Mouse (Mus musculus) erythroblast, adult 5-6 weeks (primary cell): Measurements from ENCODE around the gene Ddit4l. TPM values are rescaled to one million over a fixed set of nuclear protein-coding genes. Genes with fewer than 3 reads are reported as not detected.
"Not testable (repeated sequence)": the region's sequence is repeated elsewhere in the genome, so short reads cannot be mapped to it uniquely, and the experiment has no call there.

Experiments
- ATAC-seq: replicated peaks from 2 replicates; pipeline ENCODE4 v1.8.0; 2016; ENCODE audit warnings: moderate number of reproducible peaks, mild to moderate bottlenecking, moderate TSS enrichment, inconsistent platforms; ENCODE audit not compliant: poor library complexity, low FRiP score, severe bottlenecking
- total RNA-seq, 2 experiments: library from RNA; stranded (forward) in 1 of 2; stranded (reverse) in 1 of 2; fragments of 150-400 nt in 1 of 2; fragments of 200-764, 138-1000 nt in 1 of 2; gene quantifications; 2 replicates each; pipeline versions ENCODE4 v1.2.3 to v1.2.4; 2015 to 2017; ENCODE audit warnings: low replicate concordance in 2 of 2

Gene Ddit4l
- total RNA-seq (2015; ENCODE audit: low replicate concordance) (not detected in 2 replicates), total RNA-seq (2017; ENCODE audit: low replicate concordance) (not detected in 2 replicates)

DNA sequence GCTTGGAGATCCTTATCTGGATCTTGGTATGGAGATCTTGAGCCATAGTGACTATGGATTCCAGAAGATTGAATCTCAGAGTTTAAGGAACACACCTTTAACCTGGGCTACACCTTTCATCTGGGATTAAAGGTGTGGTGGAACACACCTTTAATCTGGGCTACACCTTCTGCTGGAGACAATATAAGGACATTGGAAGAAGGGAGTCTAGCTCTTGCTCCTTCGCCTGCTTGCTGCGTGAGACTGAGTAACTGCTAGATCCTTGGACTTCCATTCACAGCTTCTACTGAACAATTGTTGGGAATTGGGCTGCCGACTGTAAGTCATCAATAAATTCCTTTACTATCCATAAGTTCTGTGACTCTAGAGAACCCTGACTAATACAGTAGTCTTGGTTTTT is at the start of gene Ddit4l:
Gene Ddit4l, plus strand, starts transcription at position 301 of the 400 bp plus-strand sequence.
- not testable (repeated sequence) for ATAC-seq

DNA sequence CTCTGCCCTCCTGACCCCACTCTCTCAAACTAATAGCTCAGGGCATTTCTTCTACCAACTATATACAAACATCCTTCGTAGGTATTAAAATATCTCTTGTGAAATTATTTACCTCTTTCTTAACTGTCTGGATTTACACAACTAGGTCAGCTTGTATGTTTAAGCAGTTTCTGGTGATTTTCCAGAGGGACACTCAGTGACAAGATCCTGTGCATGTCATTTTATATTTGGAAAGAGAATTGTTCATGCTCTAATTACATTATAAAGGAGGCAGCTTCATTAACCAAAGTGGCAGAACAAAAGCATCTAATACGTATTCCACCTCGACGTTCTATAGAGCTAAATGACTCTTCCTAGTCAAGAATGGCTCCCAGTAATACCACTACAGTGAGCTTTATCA is 45.3 kb upstream of the Ddit4l start:
- no peak for ATAC-seq

DNA sequence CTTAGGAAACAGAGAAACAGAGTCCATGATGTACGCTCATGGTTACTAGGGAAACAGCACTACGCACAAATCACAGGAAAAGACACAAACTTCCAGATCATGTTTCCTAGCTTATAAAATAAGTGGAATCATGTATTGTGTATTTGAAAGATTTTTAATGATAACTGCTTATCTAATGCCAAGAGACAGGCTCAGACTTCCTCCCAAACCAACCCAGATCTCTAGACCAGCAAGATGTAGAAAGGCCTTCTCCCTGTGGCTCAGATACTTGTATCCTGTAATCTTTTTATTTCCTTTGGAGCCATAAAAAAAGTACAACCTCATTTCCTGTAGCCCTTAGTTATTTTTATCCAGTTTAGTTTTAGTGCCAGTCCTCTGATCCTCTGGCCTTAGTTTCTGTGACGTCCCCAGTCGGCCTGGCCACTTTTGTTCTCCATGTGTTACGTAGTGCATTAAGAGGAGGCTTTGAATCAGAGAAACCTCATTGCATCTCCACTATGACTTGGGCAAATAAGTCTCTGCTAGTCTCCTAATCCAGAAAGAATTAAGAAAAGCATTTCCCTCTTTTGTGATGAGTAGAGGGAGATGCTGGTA is 34.9 kb upstream of the Ddit4l start:
- no peak for ATAC-seq

DNA sequence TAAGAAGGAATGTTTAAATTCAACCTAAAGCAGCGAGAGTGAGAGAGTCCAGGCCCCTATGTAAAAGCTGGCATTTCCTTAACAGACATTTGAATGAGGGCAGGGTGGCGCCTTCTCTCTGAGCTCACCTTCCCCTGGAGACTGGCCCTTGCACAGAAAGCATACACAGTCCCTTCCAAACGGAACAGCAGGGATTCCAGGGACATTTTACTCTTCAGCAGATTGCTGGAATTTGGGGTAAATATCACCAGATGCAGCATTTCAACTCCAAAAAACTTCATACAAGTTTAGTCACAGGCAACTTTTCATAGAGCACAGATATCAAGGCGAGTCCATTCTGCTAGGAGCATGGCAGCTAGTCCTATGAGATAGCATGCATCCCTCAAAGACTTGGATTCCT is 31.6 kb upstream of the Ddit4l start:
- no peak for ATAC-seq

DNA sequence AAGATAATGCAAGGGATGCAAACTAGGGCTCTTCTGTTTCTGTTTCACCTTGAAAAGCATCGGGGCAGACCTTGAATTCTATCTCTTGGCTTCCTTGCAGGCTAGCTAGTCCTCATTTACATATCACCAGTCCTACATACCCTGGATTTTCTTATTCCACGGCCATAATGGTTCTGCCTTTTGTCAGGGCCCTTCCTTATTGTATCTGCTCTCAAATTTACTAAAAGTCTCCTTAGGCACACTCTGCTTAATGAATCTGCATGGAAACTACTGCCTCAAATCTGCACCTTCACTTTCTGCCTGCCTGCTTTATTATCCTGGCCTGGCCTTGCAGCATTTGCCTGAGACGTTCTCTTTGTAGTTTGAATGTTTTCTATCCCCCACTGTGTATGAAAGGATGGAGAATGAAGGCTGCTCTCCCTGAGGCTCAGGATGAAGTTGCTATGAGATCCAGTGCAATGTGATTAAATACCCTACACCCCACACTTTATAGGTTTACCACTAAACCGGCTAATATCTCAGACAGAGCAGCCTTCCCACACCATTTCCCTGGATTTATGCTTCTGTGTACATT is 27.0 kb upstream of the Ddit4l start:
- ATAC-seq: no peak

DNA sequence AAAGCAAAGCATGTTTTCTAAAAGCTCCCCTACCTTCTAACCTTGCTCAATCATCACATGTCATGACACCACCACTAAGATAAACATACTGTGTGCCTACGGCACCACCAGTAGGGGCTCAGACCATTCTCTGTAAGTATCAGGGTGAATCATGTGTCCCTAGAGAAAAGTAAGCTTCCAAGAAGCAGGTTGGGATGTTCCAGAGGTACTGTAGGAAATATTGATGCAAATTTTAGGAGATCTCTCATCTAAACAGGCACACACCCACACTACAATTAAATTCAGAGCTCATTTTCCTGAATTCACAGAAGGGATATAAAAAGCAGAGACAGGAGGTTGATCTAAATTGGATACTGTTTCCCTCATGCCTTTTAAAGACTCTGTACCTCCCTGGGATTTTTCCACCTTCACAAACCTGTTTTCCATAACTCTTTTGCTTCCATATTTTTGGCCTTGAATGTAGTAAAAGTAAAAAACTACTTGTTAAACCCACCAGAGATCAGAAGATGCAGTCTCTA is 12.4 kb upstream of the Ddit4l start:
- no peak for ATAC-seq

DNA sequence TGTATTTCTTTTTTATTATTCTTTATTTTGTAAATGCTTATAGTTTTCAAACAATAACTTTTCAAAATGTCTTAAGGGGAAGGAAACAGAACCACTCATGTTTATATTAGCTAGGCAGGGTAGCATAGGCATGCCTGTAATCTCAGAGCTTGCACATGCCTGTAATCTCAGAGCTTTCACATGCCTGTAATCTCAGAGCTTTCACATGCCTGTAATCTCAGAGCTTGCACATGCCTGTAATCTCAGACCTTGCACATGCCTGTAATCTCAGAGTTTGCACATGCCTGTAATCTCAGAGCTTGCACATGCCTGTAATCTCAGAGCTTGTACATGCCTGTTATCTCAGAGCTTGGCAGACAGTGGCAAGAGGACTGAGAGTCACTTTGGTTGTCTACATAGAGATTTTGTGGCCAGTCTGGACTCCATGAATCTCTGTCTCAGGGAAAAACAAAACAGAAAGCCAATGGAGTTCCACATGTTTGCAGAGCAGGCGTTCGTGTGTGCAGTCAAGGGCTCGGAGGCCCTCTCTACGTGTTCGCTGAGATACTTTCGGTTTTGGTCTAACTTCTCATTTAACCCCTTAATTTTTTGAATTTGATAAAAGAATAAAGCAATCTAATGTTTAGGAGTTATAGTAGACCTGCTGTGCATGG is 10.8 kb upstream of the Ddit4l start:
- ATAC-seq: no peak

DNA sequence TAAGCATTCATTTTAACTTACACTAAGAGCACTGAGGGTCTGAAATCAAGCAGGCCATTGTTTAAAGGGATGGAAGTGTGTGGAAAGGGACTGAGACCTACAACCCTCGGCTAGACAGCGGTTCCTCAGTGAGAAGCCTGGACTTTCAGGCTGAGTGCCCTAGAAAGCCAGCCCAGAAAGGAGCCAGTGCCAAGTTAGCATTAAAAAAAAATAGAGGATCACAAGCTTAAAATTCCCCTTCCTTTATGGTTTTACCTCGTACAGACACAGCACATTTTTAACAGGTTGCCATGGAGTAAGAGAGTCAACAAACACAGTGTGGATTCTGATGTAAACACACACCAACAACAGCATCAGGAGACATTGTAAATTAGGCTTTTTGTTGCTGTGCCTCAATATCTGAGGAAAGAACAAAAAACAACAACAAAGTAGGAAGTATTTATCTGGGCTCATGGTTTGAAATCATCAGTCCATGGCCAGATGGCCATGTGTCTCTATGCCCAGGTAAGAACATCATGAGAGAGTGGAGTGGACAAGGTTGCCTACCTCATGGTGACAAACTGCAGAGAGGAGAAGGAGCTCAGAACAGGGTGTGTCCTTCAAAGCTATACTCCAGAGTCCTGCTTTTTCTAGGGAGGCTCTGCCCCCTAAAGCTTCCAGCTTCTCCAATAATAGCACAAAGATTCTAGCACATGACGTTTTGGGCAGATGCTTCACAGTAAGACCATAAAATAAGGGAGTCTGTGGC is 10.1 kb upstream of the Ddit4l start:
- no peak for ATAC-seq

DNA sequence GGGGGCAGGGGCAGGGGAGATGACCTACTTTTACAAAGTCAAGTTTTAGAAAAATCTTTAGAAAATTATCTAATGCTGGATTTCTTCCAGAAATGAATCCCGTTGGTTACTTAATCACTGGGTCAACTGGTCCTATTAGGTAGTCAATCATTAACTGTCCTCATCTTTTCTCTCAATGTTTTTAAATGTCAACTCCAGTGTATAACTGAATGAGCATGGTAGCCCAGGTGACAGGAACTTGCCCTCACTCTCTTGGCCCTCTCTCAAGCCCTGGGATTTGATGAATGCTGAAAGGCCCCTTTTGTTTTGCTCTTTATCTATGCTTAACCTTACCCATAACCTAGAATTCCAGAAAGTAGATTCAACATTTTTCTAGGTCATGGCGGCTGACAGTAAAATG is 9.4 kb upstream of the Ddit4l start:
- ATAC-seq: no peak

DNA sequence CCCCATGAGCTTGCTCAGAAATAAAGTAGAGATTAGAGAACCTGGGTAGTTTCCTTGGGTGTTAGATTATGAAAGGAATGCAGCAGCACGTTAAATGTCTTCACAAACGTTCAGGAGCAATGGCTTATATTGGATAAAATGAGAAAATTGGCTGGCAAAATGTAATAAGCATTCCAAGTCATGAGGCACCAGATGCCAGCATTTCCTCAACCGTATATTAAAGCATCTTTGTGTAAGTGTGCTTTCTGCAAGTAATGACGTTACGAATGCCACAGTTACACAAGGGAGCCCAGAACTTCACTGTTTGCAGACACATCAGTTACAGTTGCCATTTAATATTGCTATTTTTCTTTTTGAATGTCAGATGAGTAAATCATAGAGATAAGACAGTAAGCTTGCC is 872 bp upstream of the Ddit4l start:
- ATAC-seq: no peak

DNA sequence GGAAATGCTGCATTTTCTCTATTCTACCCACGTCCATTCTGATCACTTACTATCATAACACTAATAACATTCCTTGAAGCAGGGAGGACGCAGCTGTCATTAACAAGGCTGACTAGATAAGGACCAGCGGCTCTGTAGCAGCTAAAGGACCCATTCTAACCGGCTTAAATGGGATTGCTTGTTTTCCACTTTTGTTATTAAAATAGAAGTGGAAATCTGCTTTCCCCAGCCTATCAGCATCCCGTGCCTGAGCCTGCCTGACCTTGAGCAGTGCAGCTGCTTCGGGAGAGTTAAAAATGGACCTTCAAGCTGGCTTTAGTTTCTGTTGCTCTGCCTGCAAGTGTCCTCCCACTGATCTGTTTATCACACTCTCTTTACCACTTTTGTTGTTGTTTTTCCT is 679 bp downstream of the Ddit4l start:
- no peak for ATAC-seq

DNA sequence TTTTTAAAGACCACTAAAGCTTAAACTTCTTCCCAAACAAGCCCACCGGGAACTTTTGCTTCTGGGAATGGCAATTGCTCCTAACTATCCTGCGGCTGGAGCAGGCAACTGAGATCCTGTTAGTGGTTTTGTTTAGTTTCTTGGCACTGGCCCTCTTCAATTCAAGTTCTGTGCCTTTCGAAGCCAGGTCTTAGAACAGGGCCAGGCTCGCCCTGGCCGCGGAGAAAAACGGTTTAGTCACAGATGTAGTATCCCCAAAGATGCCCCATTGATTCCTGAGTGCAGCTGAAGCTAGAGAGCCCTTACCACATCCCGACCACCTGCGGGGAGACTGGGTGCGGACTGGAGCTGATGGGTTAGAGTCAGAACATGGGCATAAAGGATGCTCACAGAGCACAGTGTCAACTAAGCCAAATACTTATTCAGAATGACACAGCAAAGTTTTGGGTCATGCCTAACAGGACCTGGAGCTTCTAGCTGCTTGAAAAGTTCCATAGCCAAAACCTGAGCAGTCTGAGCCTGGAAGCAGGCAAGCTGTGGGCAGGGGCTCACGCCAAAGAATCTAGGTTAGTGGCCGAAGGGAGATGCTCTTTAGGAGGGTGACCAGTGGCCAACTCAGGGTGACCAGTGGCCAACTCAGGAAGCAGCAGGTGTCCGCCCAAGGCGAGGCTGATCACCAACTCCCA is 1.6 kb downstream of the Ddit4l start:
- no peak for ATAC-seq

DNA sequence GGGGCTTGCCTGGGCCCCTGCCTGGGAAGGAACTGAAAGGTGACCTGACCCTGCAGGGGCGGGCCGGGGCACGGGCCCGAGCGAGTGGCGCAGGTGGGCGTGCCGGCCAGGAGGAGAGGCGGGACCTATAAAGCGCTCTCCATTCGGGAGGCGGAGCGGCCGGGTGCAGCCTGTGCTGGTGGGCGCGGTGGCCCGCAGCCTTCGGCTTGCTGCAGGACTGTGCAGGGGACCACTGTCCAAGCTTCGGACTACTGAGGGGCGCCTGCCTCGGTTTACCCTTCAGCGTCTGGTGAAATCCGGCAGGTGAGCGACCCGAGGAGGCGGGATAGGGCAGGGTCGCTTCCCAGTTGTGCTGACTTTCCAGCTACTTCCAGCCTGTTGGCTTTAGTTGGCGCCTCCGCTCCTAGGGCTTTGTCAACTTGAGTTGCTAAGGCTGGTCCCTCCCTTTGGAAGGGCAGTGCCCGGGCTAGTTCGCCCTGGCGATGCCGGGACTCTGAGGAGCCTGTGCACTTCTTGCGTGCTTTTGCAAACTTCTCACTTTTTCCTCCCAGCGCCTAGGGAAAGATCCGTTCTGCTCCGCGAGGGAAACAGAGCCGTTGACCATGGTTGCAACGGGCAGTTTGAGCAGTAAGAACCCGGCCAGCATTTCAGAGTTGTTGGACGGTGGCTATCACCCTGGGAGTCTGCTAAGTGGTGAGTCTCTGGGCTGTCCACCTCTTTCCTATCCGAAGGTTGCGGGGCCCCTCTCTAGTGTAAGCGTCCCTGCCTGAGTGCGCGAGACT is 2.4 kb downstream of the Ddit4l start:
- no peak for ATAC-seq

DNA sequence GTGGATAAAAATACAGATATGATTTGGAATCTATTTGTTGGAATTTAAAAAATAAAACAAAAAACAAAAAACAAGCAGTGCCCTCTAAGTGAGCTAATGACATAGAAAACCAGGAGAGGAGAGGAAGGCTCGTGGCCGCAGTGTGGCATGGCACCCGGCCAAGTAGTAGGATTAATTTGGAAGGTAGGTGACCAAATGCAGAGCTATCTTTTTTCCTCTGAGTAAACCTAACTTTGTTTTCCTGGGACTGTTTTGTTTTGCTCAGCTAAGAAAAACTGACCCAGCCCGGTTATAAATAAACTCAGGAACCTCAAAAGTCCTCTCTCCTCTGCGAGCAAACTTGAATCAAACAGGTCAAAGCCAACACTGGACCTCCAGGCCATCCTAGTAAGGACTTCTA is 3.6 kb downstream of the Ddit4l start:
- ATAC-seq: no peak

DNA sequence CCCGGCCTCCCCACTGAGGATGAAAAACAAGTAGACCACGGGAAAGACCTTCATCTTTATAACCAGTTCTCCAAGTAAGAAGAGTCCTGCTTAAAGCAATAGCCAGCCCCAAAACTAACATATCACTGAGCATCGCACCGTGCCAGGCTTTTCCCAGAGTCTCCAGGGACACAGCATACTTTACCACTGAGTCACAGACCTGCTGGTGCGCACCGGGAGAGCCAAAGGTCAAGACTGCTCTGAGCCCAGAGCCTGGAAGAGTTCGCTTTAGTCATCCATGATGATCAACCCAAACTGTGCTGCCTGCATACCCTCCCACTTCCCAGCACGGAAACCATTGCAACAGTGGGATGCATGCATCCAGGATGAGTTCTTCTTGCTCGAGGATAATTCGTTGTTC is 12.3 kb downstream of the Ddit4l start:
- no peak for ATAC-seq

DNA sequence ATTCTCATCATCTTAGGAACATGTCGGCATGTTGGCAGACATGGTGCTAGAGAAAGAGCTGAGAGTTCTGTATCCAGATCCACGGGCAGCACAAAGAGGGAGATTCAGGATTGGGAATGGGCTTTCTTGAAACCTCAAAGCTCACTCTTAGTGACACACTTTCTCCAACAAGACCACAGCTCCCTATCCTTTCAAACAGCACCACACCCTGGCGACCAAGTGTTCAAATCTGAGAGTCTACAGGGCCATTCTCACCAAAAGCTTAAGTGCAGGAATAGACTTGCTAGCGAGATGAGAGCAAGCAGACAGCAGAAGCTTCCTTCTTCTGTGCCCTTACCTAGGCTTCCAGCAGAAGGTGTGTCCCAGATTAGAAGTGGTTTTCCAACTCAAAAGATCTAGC is 15.2 kb downstream of the Ddit4l start:
- ATAC-seq: no peak

DNA sequence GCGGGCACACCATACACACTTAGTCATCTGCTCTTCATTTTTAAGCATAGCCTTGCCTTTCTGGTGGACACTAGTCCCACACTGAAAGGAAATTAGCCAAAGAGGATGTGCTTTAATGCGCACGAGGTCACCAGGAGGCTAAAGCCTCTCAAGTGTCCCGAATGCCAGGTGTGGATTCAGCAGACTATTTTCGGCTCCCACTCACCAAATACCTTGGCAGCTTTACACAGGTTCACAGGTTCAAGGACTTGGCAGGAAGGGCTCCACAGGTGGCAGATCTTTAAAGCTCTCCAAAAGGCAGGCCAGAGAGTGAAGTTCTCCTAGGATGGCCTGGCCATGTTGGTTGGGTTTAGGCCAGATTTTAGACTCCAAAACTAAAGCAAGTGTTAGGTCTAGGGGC is 19.8 kb downstream of the Ddit4l start:
- no peak for ATAC-seq

DNA sequence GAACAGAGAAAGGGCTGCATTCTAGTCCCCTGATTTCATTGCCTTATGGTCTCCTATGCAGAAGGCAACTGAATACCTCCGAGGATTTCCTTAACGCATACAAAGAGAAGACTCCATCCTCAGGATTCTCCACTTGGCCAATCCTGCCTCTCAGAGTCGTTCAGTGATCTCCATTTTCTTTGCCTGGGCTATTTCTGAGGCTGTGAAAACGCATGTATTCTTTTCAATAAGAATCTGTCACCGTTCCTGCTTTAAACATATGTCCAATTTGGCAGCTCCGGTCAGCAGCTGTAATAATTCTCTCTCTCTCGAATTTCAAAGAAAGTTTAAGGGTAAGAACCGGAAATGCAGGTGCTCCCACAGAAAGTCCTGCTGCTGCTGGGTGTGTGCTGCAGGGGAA is 20.7 kb downstream of the Ddit4l start:
- no peak for ATAC-seq

DNA sequence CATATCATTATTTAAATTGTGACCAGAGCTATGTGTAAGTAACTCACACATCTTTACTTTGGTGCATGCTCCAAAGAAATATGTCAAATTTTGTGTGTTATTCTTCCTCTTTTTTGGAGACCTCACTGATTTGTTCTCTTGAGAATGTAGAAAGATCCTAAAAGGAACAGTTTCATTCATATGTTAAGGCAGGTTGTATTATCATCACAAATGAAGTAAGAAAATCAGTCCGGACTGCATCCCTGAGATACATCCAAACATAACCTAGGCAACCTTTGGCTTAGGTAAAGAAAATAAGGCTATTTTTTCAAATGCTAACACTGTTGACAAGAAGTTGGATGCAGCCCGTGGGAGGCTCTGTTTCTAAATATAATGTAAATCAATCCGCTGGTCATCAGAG is 21.2 kb downstream of the Ddit4l start:
- no peak for ATAC-seq
